Mouse (Mus musculus): ENCODE data around the gene Zc3hav1.

Zc3hav1 gene

GRCm38 (mm10) chr6:38352451-38352850, 2.0 kb downstream of the Zc3hav1 start:
- DNase-seq (ENCODE audit: low read depth, low spot score), result peak; percentile 34

DNA sequence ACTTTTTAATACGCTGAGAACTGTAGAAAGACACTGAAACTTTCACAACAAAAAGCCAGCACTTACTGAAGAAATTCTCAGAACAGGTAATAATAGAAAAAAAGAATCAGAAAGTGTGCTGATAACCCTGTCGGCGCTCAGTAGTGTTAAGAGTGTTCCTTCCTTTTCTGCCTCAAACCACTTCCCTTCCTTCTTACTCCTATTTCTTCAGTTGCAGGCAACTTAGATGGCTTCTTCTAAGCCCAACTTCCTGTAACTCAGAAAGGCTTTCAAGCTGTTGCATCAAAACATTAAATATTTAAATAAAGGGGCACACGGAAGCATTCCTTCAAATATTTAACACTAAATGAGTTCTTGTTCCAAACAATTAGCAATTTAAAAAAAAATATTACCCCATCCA, 2.5 kb downstream of the Zc3hav1 start:
- no peak for DNase-seq (ENCODE audit: low read depth, low spot score)

GRCm38 (mm10) chr6:38349806-38350205, 4.6 kb downstream of the Zc3hav1 start:
- no peak for DNase-seq (ENCODE audit: low read depth, low spot score)

DNA sequence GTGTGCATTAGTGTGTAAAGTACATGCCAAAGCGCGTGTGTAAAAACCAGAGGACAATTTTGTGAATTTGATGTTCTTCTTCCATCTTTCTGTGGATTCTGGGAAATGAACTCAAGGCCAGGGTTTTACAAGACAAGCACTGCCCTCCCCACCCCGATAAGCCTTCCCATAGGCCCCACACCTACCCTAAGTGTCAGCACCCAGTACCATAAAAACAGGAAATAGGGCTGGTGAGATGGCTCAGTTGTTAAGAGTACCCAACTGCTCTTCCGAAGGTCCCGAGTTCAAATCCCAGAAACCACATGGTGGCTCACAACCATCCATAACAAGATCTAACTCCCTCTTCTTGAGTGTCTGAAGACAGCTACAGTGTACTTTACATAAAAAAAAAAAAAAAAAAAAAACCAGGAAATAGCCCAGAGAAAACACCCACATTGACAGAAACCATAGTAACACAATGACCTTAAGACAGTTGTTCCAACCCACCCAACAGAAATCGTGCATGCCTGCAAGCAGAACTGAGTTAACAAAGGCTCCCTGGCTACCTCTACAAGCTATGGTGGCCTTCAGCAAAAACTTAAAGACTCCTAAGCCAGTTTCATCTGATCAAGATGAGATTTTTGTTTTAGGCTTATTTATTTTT, 5.5 kb downstream of the Zc3hav1 start:
- no peak for DNase-seq (ENCODE audit: low read depth, low spot score)

DNA sequence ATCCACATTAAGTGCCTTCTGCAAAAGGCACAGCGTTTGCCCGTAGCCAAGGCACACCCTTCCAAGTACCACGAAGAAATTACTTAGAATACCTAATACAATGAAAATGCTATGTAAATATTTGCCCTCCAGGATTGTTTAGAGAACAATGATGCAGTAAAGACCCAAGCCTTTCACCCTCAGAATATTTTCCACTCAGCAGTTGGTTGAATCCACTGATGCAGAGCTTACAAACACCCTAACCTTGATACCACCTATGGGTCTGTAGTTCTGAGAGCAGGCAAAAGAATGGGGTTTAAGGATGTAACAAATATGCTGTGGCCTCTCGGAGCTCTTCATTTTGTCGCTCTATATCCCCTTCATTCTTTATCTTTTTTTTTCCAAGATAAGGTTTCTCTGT, 6.5 kb downstream of the Zc3hav1 start:
- DNase-seq (ENCODE audit: low read depth, low spot score), result no peak

DNA sequence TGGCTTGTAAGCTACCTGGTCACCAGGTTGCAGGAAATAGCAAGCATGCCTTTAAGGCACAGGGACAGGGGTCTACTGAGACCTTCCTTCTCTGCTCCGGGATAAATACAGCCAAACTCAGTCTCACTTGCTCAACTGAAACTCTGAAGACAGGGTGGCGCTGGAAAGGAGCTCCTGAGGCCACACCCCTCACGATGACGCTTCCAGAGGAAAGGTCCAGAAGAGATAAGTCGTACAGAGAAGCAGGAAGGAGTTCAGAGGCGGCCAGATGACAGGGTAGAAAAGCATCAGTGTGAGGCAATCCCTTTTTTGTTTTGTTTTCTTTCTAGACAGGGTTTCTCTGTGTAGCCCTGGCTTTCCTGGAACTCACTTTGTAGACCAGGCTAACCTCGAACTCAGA, 8.6 kb downstream of the Zc3hav1 start:
- DNase-seq (ENCODE audit: low read depth, low spot score), result peak; percentile 61

- DNase-seq (ENCODE audit: low read depth, low spot score), result no peak
Observed at GRCm38 (mm10) chr6:38344006-38344670, 10.3 kb downstream of the Zc3hav1 start.

GRCm38 (mm10) chr6:38343581-38343980, 10.8 kb downstream of the Zc3hav1 start:
- no peak for DNase-seq (ENCODE audit: low read depth, low spot score)

- no peak for DNase-seq (ENCODE audit: low read depth, low spot score)
Observed at GRCm38 (mm10) chr6:38342666-38342992, 11.8 kb downstream of the Zc3hav1 start.

DNA sequence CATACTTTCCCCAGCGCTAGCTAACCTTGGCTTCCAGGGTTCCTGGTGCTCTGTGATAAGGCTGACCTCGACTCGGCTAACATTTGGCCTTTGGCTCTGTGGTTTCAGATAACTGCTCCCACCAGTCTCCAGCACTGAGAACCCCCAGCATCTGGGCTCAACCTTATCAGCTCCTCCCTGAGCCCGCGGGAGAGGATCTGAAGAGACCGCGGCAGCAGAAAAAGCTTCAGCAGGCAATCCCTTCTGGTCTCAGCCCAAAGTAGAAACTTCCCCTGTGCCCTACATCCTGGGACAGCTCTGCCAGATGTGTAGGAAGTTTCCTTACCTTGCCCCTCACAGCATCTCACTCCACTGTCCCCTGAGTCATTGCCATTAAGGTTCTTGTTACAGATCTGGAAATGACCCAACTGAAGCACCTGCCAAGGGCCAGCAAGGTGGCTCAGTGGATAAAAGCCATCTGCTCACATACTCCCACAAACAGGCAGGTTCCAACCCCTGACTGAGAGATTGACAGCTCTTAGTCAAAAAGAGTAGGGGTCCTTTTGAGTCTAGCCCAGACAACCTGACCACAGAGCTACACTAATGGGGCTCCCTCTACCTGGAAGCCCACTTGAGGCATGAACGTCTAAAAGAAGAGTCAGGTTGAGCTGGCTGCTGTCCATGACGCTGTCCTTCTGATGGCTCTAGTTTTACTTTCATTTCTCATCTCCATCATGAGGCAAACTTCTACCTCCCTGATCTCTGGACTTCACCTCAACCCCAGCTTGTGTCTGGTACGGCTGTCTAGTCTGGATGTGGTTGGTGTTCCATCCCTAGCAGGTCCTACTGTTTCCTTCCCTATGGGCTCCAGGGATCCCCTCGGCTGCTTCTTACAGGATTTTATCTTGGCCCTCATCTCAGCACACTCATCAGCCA, 12.4 kb downstream of the Zc3hav1 start:
- DNase-seq (ENCODE audit: low read depth, low spot score), result peak; percentile 35

DNA sequence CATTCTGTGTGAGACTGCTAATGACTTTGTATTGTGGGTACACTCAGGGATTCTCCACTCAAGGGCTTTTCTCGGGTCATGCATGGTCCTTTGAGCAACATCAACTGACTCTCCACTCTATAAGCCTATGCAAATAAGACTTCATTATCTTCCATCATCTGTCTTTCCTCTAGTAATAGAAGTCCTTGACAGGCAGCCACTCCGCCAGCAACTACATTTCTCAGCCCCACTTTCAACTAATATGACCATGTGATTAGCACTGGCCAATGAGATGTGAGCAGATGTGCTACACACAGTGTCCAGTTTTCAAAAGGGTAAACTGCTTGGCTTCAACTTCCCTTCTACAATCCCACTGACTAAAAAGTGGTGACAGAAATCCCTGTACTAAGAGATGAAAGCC, 15.3 kb downstream of the Zc3hav1 start:
- DNase-seq (ENCODE audit: low read depth, low spot score), result no peak

GRCm38 (mm10) chr6:38337951-38338350, 16.5 kb downstream of the Zc3hav1 start:
- DNase-seq (ENCODE audit: low read depth, low spot score), result peak; percentile 23

- DNase-seq (ENCODE audit: low read depth, low spot score), result peak; percentile 30
Observed at GRCm38 (mm10) chr6:38337166-38337705, 17.2 kb downstream of the Zc3hav1 start.

DNA sequence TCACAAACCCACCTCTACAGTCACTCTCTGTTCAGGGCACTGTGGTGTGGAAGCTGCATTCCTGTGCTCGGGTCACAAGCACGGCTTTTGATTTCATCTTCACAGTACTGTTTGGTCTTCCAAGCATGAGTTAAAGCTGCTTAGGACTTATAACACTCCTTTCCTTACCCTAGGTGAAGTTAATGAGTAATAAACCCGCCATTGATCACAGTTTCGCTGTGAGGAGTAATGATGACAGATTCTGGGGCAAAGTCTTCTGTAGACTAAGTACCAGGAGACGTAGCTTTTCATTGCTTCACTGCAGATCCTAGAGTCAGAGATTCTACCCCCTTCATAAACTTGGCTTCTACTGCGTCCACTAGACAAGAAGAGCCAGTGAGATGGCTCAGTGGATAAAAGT, 19.1 kb downstream of the Zc3hav1 start:
- DNase-seq (ENCODE audit: low read depth, low spot score), result no peak

DNA sequence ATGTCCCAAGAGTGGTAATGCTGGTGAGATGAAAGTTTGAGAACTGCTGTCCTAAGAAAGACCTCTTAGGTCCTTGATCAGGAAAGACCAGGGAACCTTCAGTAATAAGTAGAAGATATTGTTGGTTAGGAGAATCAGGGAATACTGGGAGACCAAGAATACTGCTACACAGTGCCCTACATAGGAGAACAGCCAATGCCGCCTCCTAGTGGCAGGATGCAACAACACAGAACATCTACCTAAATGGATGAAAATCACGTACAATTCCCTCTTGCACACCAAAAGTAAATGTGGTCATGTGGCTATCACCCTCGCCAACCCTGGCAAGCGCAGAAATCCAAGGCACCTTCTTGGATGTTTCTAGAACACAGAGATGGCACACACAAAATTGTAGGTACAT, 27.8 kb downstream of the Zc3hav1 start:
- DNase-seq (ENCODE audit: low read depth, low spot score), result peak; percentile 83

DNA sequence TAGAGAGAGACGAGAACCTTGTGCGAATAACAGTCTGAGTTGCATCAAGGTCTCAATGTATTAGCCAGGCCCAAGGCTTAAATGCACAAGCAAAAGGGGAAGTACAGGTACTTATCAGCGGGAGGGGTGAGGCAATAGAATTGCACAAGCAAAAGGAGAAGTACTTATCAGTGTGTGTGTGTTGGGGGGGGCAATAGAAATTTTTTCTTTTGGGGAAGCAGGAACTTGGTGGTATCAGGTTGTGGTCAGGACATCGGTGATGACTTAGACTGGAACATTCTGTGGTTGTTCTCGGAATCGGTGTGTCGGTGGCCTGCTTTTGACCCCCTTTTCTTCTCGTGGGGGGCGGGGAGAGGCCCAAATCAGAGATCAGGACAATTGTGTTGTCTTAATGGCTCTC, 33.8 kb downstream of the Zc3hav1 start:
- no peak for DNase-seq (ENCODE audit: low read depth, low spot score)

DNA sequence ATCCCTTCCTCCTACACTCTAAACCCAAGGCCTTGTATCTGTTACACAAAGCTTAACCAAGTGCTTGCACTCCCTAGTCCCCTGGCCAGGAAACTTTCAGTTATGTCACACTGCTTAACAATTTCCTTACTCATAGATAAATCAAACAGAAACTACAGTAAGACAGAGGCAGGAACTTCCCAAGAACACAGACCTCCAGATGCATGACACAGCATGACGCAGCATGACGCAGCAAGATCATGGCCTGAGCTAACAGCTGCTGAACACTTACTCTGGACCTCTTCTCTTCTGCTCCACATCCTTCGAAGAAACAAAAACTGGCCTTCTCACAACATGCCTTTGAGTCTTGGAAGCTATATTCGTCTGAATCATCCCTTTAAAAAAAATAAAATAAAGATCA, 38.4 kb downstream of the Zc3hav1 start:
- DNase-seq (ENCODE audit: low read depth, low spot score), result peak; percentile 57

DNA sequence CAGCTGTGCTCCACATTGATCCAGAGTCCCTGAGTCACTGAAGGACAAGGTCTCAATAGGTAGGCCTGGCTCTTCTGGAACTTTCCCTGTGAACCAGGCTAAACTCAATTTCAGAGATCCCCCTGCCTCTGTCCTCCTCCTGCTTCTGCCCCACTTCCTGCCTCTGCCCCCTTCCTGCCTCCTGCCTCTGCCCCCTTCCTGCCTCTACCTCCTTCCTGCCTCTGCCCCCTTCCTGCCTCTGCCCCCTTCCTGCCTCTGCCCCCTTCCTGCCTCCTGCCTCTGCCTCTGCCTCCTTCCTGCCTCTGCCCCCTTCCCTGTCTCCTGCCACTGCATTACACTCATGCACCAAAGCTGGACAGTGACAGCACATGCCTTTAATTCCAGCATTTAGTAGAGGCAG, 44.7 kb downstream of the Zc3hav1 start:
- no peak for DNase-seq (ENCODE audit: low read depth, low spot score)

GRCm38 (mm10) chr6:38304981-38305380, 49.4 kb downstream of the Zc3hav1 start:
- peak; percentile 23 for DNase-seq (ENCODE audit: low read depth, low spot score)

- DNase-seq (ENCODE audit: low read depth, low spot score), result peak; percentile 74
Observed at GRCm38 (mm10) chr6:38298761-38299401, 55.5 kb downstream of the Zc3hav1 start, which contains the start of gene Zc3hav1l. TSS of gene Zc3hav1l (minus strand) at chr6:38299259.

- DNase-seq (ENCODE audit: low read depth, low spot score), result peak; percentile 71
Observed at GRCm38 (mm10) chr6:38298246-38298635, 56.2 kb downstream of the Zc3hav1 start.

Data from 3T3-L1 (cell line).